Mouse (Mus musculus): ENCODE measurements around the gene Abcc4. TPM values are rescaled to one million over a fixed set of nuclear protein-coding genes. Genes with fewer than 3 reads are reported as not detected.

Abcc4 gene
- total and polyA plus RNA-seq, 2 experiments, result 0.89 to 3.0 TPM

- no peak for DNase-seq (ENCODE audit: extremely low read depth, low read depth, low spot score)
- WGBS, result 96% methylated on average over 6 of the region's 6 CpGs
- Histone ChIP-seq H3K4me3 (ENCODE audit: insufficient read depth, low read depth, low read length) (no peak overlapping the region), H3K9ac (ENCODE audit: low read depth, low read length) (no peak overlapping the region), H3K79me2 (ENCODE audit: control insufficient read depth, insufficient read depth, low read length) (no peaks in the 10 kb centered on the region), H3K36me3 (ENCODE audit: control insufficient read depth, insufficient read depth, low read length) (no peaks in the 10 kb centered on the region), H3K4me1 (ENCODE audit: control insufficient read depth, insufficient read depth, low read length) (no peaks in the 10 kb centered on the region), H3K27ac (replicated peaks; ENCODE audit: insufficient read depth, low read depth, low read length) (no peak overlapping the region), H3K27me3 (ENCODE audit: control insufficient read depth, insufficient read depth, low read length) (no peaks in the 10 kb centered on the region)
- TF ChIP-seq CTCF (IDR thresholded peaks at IDR 0.05; ENCODE audit: low read depth, low read length) (no peak), POLR2A (IDR thresholded peaks at IDR 0.05; ENCODE audit: extremely low read depth, insufficient read depth, low read length) (no peak)
These were observed 220.4 kb downstream of the Abcc4 start for GRCm38 (mm10) chr14:118485646-118486045.

- Histone ChIP-seq H3K36me3 (ENCODE audit: control insufficient read depth, insufficient read depth, low read length) (no peaks in the 10 kb centered on the region), H3K27ac (replicated peaks; ENCODE audit: insufficient read depth, low read depth, low read length) (no peak overlapping the region), H3K27me3 (ENCODE audit: control insufficient read depth, insufficient read depth, low read length) (no peaks in the 10 kb centered on the region), H3K79me2 (ENCODE audit: control insufficient read depth, insufficient read depth, low read length) (no peaks in the 10 kb centered on the region), H3K4me3 (ENCODE audit: insufficient read depth, low read depth, low read length) (no peak overlapping the region), H3K9ac (ENCODE audit: low read depth, low read length) (no peak overlapping the region), H3K4me1 (ENCODE audit: control insufficient read depth, insufficient read depth, low read length) (no peaks in the 10 kb centered on the region)
- DNase-seq (ENCODE audit: extremely low read depth, low read depth, low spot score), result no peak
- TF ChIP-seq CTCF (IDR thresholded peaks at IDR 0.05; ENCODE audit: low read depth, low read length) (no peak), POLR2A (IDR thresholded peaks at IDR 0.05; ENCODE audit: extremely low read depth, insufficient read depth, low read length) (no peak)
- WGBS, result 84% methylated on average over 5 of the region's 5 CpGs
These were observed 223.7 kb downstream of the Abcc4 start for GRCm38 (mm10) chr14:118482320-118482719.

- Histone ChIP-seq H3K4me1 (ENCODE audit: control insufficient read depth, insufficient read depth, low read length) (no peaks in the 10 kb centered on the region), H3K4me3 (ENCODE audit: insufficient read depth, low read depth, low read length) (no peak overlapping the region), H3K27ac (replicated peaks; ENCODE audit: insufficient read depth, low read depth, low read length) (no peak overlapping the region), H3K79me2 (ENCODE audit: control insufficient read depth, insufficient read depth, low read length) (no peaks in the 10 kb centered on the region), H3K27me3 (ENCODE audit: control insufficient read depth, insufficient read depth, low read length) (no peaks in the 10 kb centered on the region), H3K36me3 (ENCODE audit: control insufficient read depth, insufficient read depth, low read length) (no peaks in the 10 kb centered on the region), H3K9ac (ENCODE audit: low read depth, low read length) (no peak overlapping the region)
- DNase-seq (ENCODE audit: extremely low read depth, low read depth, low spot score), result no peak
- TF ChIP-seq POLR2A (IDR thresholded peaks at IDR 0.05; ENCODE audit: extremely low read depth, insufficient read depth, low read length), result no peak
- TF ChIP-seq CTCF (IDR thresholded peaks at IDR 0.05; ENCODE audit: low read depth, low read length), result no peak
- WGBS, result 79% methylated on average over 5 of the region's 5 CpGs
These were observed 224.2 kb downstream of the Abcc4 start for GRCm38 (mm10) chr14:118481779-118482178.

- no peak for DNase-seq (ENCODE audit: extremely low read depth, low read depth, low spot score)
- H3K79me2 ChIP-seq (ENCODE audit: control insufficient read depth, insufficient read depth, low read length), result no peaks in the 10 kb centered on the region
- no peak overlapping the region for H3K9ac ChIP-seq (ENCODE audit: low read depth, low read length)
- no peaks in the 10 kb centered on the region for H3K4me1 ChIP-seq (ENCODE audit: control insufficient read depth, insufficient read depth, low read length)
- no peak overlapping the region for H3K4me3 ChIP-seq (ENCODE audit: insufficient read depth, low read depth, low read length)
- peaks cover 4% of the 10 kb centered on the region; the same call in 1 of the 2 replicates for H3K27me3 ChIP-seq (ENCODE audit: control insufficient read depth, insufficient read depth, low read length)
- TF ChIP-seq POLR2A (IDR thresholded peaks at IDR 0.05; ENCODE audit: extremely low read depth, insufficient read depth, low read length) (no peak), CTCF (IDR thresholded peaks at IDR 0.05; ENCODE audit: low read depth, low read length) (no peak)
- no peaks in the 10 kb centered on the region for H3K36me3 ChIP-seq (ENCODE audit: control insufficient read depth, insufficient read depth, low read length)
- H3K27ac ChIP-seq (replicated peaks; ENCODE audit: insufficient read depth, low read depth, low read length), result no peak overlapping the region
- WGBS, result 73% methylated on average over 3 of the region's 3 CpGs
These were observed 229.7 kb downstream of the Abcc4 start for GRCm38 (mm10) chr14:118476329-118476728.

- no peak for DNase-seq (ENCODE audit: extremely low read depth, low read depth, low spot score)
- Histone ChIP-seq H3K27me3 (ENCODE audit: control insufficient read depth, insufficient read depth, low read length) (peaks cover 4% of the 10 kb centered on the region; the same call in 1 of the 2 replicates), H3K36me3 (ENCODE audit: control insufficient read depth, insufficient read depth, low read length) (no peaks in the 10 kb centered on the region), H3K79me2 (ENCODE audit: control insufficient read depth, insufficient read depth, low read length) (no peaks in the 10 kb centered on the region), H3K4me1 (ENCODE audit: control insufficient read depth, insufficient read depth, low read length) (no peaks in the 10 kb centered on the region), H3K4me3 (ENCODE audit: insufficient read depth, low read depth, low read length) (no peak overlapping the region), H3K9ac (ENCODE audit: low read depth, low read length) (no peak overlapping the region), H3K27ac (replicated peaks; ENCODE audit: insufficient read depth, low read depth, low read length) (no peak overlapping the region)
- no peak for TF ChIP-seq CTCF (IDR thresholded peaks at IDR 0.05; ENCODE audit: low read depth, low read length)
- TF ChIP-seq POLR2A (IDR thresholded peaks at IDR 0.05; ENCODE audit: extremely low read depth, insufficient read depth, low read length), result no peak
- WGBS, result 35% methylated on average over 7 of the region's 7 CpGs
These were observed 230.9 kb downstream of the Abcc4 start for GRCm38 (mm10) chr14:118475100-118475454.

GRCm38 (mm10) chr14:118474226-118475099 lies 231.6 kb downstream of the Abcc4 start:
- Histone ChIP-seq H3K27ac (replicated peaks; ENCODE audit: insufficient read depth, low read depth, low read length) (no peak overlapping the region), H3K4me3 (ENCODE audit: insufficient read depth, low read depth, low read length) (no peak overlapping the region), H3K27me3 (ENCODE audit: control insufficient read depth, insufficient read depth, low read length) (peaks cover 4% of the 10 kb centered on the region; the same call in 1 of the 2 replicates), H3K4me1 (ENCODE audit: control insufficient read depth, insufficient read depth, low read length) (no peaks in the 10 kb centered on the region), H3K79me2 (ENCODE audit: control insufficient read depth, insufficient read depth, low read length) (no peaks in the 10 kb centered on the region), H3K9ac (ENCODE audit: low read depth, low read length) (no peak overlapping the region), H3K36me3 (ENCODE audit: control insufficient read depth, insufficient read depth, low read length) (no peaks in the 10 kb centered on the region)
- DNase-seq (ENCODE audit: extremely low read depth, low read depth, low spot score), result no peak
- no peak for TF ChIP-seq POLR2A (IDR thresholded peaks at IDR 0.05; ENCODE audit: extremely low read depth, insufficient read depth, low read length)
- no peak for TF ChIP-seq CTCF (IDR thresholded peaks at IDR 0.05; ENCODE audit: low read depth, low read length)
- WGBS, result 8% methylated on average over 26 of the region's 26 CpGs

All from liver, adult 2 months (tissue).